Mouse (Mus musculus) kidney, adult 2 months (tissue): ENCODE measurements at regions not wholly inside any gene's neighbourhood (a gene's known extent, or its start where the extent isn't known, plus 50 kb on each side); places are given as distances from the start of the nearest gene placed in this dataset.

Source experiments
- CTCF ChIP-seq: fragments of 200-500 bp; conservative IDR thresholded peaks from 2 replicates; pipeline ENCODE4 v1.5.1; 2011; ENCODE audit warnings: low read depth, mild to moderate bottlenecking, control low read depth, low read length, moderate library complexity, mixed read lengths; ENCODE audit not compliant: insufficient read depth, insufficient read length
- POLR2A ChIP-seq: fragments of 200-500 bp; IDR thresholded peaks from one replicate; pipeline ENCODE4 v1.6.1; 2011; ENCODE audit warnings: low read depth, low read length, control low read depth

GRCm38 (mm10) chr12:25192216-25192615 is 95.3 kb upstream of the Id2 start:
- TF ChIP-seq POLR2A = no peak
- TF ChIP-seq CTCF = no peak
